1 mouse cellular context compared by ENCODE assay signal in genomic region chr3:108537303-108537702, GRCm38 (mm10).
TF ChIP-seq lines count a peak whose summit lies in the region.

No protein-coding gene starts in this region.

TF ChIP-seq in MEL, 35 proteins besides CTCF, POLR2A, EP300 and RAD21 (continued from another document):
- TF ChIP-seq ELF1 (IDR thresholded peaks at IDR 0.05; ENCODE audit: low read depth, low read length) (no peak; the same call in 1 of the 2 replicates), BHLHE40 (IDR thresholded peaks at IDR 0.05; ENCODE audit: borderline replicate concordance, low read depth, low read length) (no peak), MYB (IDR thresholded peaks at IDR 0.05; ENCODE audit: low read depth, low read length) (no peak), SIN3A (IDR thresholded peaks at IDR 0.05; ENCODE audit: low read length) (peak; percentile 83), MXI1 (IDR thresholded peaks at IDR 0.05; ENCODE audit: low read depth, low read length) (peak; percentile 44; the same call in 1 of the 2 replicates), ZC3H11A (IDR thresholded peaks at IDR 0.05; ENCODE audit: low read depth, low read length) (peak; percentile 52; the same call in 1 of the 2 replicates), UBTF (IDR thresholded peaks at IDR 0.05; ENCODE audit: borderline replicate concordance, insufficient read depth, low read depth, low read length) (no peak), POLR2AphosphoS2 (IDR thresholded peaks at IDR 0.05; ENCODE audit: low read length) (no peak), CHD2 (IDR thresholded peaks at IDR 0.05; ENCODE audit: low read length) (no peak), USF1 (IDR thresholded peaks at IDR 0.05; ENCODE audit: low read depth, low read length) (no peak)
